Mouse (Mus musculus) testis, adult 2 months (tissue): ENCODE measurements around the gene BC037034.

Experiments used
- CTCF ChIP-seq: fragments of 200-500 bp; IDR thresholded peaks from 2 replicates; pipeline ENCODE4 v1.5.1; 2012; ENCODE audit warnings: low read depth, mild to moderate bottlenecking, inconsistent platforms, low read length, moderate library complexity; ENCODE audit not compliant: control insufficient read depth, insufficient read depth, insufficient replicate concordance
- POLR2A ChIP-seq: fragments of 200-500 bp; IDR thresholded peaks from 2 replicates; pipeline ENCODE4 v1.6.1; 2012; ENCODE audit warnings: low read depth, mild to moderate bottlenecking, inconsistent platforms, low read length, moderate library complexity; ENCODE audit not compliant: control insufficient read depth

DNA sequence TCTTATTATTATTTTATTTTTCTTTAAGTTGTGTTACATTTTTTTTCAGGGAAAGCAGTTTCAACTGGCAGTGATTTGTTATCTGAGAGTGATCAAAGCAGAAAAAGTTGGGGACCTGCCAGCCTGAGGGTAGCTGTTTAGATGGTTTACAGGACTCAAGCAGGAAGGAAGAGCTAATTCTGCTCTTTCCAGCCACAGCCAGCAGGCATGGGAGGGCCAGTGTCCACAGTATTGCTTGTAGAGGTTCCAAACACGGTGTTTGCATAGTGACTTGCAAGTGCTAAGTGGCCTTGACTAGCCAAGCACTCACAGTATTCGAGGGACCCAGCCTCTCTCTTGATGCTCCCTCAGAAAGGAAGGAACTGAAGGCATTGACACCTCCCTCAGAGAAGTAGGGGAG, 22.3 kb downstream of the BC037034 start:
- TF ChIP-seq POLR2A (no peak), CTCF (no peak)
